Mouse (Mus musculus) heart, postnatal 0 days (tissue): Measurements from ENCODE around the gene Il34.

Experiments
- CTCF ChIP-seq: IDR thresholded peaks from 2 replicates; pipeline ENCODE4 v1.5.1; 2016; ENCODE audit warnings: antibody characterized with exemption, control low read depth, low read depth
- EP300 ChIP-seq: IDR thresholded peaks from 2 replicates; pipeline ENCODE4 v1.6.1; 2016; ENCODE audit warnings: antibody characterized with exemption, low read depth

DNA sequence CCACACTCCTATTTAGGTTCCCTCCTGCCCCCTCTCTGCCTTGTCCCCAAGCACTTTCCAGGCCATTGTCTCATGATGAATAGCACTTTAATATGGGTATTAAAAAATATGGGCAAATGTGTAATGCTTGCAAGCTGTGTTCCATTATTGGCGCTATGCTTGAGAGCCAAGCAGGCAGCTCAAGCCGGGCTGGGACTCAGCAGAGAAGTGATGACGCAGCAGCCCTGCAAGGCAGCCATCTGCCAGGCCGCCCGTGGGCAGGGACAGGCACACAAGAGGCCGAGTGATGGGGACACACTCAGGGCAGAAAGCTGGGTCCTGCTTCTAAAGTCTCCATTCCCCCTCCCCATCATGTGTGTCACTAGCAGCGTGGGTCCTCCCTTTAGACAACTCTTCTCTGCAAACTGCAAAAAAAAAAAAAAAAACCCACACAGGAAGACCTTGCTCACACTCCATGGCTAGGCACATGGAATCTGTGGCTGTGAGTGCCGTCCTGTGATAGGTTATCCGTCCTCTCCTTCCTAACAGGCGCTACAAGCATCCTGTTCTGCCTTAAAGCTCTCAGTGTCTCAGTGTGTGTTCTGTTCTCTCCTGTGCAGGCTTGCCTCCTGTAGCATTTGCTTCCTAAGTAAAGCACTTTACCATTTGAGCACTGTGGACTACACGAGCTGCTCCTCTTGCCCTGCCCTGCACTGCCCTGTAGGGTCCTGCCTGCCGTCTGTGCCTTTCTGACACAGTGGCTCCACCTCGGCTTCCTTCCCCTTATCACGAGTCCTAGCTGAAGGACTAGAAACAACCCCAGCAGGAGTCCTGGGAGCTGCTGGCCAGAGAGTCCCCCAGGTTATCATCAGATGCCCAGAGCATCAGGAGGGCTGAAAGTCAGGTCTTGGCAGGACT is 100.1 kb downstream of the Il34 start:
- TF ChIP-seq CTCF: no peak
- TF ChIP-seq EP300: no peak
